Mouse (Mus musculus) WW6 (cell line): ENCODE data around the gene Dscam.

Experiments
- DNase-seq: peaks from one replicate; pipeline ENCODE4 v3.0.0-alpha.2; 2013; ENCODE audit warnings: low read depth, low spot score

Dscam gene

GRCm38 (mm10) chr16:96724123-96724522, 446.4 kb downstream of the Dscam start:
- DNase-seq: no peak

DNA sequence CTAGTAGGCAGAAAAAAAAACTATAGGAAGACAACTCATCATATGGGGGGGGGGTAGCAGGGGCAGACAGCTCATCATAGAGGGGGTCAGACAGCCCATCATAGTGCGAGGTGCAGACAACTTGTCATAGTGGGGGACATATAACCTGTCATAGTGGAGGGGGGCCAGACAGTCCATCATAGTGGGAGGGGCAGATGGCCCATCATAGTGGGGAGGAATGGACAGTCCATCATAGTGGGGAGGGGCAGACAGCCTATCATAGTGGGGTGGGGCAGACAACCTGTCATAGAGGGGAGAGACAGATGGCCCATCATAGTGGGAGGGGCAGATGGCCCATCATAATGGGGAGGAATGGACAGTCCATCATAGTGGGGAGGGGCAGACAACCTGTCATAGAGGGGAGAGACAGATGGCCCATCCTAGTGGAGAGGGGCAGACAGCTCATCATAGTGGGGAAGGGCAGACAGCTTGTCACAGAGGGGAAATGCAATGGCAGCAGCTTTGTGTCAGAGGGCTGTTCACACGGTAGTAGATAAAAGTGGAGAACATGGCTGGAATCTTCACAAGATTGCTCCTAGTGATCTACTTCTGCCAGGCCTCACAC, 447.4 kb downstream of the Dscam start:
- DNase-seq: no peak

DNA sequence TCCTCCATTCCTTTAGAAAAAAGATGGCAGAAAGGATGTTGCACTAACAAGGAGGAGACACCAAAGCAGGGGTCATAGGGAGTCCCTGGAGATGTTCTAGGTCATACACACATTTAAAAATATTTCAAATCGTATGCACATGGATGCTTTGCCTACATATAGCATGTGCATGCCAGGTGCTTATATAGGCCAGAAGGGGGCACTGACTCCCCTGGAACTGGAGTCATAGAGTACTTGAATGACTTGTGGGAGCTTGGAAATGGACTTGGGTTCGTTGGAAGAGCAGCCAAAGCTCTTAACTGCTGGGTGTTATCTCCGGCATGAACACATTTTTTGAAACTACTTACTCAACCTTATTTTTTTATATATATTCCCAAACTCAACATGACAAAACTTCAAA, 448.4 kb downstream of the Dscam start:
- DNase-seq: no peak

GRCm38 (mm10) chr16:96721241-96721640, 449.3 kb downstream of the Dscam start:
- DNase-seq: no peak

GRCm38 (mm10) chr16:96720666-96721065, 449.9 kb downstream of the Dscam start:
- no peak for DNase-seq

GRCm38 (mm10) chr16:96718221-96718620, 452.3 kb downstream of the Dscam start:
- peak; percentile 5 for DNase-seq

DNA sequence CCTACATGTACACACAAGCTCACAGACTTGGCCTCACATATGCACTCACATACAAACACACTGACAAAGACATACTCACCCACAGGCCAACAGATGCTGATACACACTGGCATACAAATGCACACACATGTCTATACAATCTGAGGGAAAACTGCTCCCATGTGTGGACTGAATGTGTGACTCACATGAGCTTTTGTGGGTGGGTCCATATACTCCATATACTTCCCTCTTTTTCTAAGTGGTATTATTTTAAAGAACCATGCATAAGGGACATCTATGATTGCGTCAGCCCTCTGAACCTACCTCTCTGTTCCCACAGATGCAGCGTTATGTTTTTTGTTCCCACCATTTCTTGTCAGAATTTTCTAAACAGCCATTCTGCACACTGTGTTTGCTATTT, 453.9 kb downstream of the Dscam start:
- DNase-seq: no peak

DNA sequence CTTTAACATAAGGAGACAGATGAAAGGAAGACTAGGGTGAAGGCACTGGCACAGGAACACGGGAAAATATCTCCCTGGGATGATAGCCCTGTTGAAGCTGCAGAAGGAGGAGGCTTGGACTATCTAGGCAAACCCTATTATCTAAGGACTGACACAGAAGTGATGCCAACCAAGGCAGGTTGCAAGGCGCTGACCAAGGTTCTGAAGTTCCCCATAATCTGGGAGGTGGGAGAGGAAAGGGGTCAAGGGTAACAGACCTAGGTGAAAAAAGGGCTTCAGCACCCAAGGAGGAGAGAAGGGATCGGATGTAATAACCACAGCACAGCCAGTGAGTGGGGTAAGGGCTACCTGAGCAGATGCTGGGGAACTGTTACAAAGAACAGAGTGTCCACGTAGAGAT, 458.6 kb downstream of the Dscam start:
- no peak for DNase-seq

DNA sequence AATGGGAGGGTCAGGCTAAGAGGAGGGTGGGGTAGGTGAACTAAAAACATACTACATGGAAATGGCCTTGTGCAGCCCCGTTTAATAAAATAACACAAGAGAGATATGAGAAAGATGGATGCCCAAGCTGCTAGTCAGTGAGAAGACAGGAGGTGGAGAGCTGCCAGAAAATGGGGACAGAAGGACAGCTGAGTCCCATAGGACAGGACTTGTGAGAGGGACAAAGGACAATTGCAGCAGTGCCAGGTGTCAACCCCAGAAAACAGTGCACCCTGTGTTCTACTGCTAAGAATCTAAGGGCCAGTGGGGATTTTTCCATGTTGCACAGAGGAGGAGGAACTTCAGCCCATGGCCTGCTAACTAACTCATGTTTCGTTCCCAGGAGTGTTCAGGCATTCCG, 470.0 kb downstream of the Dscam start:
- DNase-seq: no peak

DNA sequence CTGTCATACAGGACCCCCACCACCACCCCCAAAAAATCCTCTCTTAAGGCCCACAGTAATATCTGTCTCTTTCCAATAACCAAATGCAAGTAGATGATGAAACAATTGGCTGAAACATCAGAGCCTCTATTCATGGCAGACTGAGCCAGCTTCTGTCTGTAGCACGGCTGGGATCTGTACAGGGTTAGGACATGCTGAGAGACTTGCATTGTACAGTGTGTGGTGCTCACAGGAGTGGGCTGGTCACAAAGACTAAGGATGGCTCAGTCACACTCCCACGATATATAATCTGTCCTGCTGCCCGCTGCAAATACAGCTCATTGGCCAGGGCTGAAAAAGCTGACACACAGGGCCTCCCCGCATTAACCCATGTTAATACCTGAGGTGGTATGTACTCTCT, 474.7 kb downstream of the Dscam start:
- no peak for DNase-seq

- DNase-seq: no peak
Measured at GRCm38 (mm10) chr16:96691576-96691975, 479.0 kb downstream of the Dscam start.

- no peak for DNase-seq
Measured at GRCm38 (mm10) chr16:96690052-96690451, 480.5 kb downstream of the Dscam start.

- no peak for DNase-seq
Measured at GRCm38 (mm10) chr16:96689419-96689818, 481.1 kb downstream of the Dscam start.

GRCm38 (mm10) chr16:96685065-96685464, 485.5 kb downstream of the Dscam start:
- DNase-seq: no peak

DNA sequence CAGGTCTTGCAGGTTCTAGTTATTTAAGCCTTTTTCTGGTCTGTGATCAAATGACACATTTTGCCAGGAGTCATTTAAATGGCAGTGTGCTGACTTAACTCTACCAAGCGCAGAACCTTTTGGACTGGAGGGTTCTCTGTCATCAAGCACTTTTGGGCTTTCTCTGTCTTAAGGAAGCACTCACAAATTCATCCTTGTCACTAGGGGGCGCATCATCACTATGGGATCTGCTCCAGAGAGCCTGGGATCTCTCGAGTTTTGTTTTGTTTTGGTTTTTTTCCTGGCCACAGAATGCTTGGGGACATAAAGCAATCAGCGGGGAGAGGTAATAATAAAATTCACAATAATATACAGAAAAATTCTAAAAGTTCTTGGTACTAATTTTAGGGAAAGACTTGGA, 486.0 kb downstream of the Dscam start:
- no peak for DNase-seq

GRCm38 (mm10) chr16:96682289-96682972, 488.1 kb downstream of the Dscam start:
- DNase-seq: no peak

GRCm38 (mm10) chr16:96679981-96680380, 490.6 kb downstream of the Dscam start:
- no peak for DNase-seq

DNA sequence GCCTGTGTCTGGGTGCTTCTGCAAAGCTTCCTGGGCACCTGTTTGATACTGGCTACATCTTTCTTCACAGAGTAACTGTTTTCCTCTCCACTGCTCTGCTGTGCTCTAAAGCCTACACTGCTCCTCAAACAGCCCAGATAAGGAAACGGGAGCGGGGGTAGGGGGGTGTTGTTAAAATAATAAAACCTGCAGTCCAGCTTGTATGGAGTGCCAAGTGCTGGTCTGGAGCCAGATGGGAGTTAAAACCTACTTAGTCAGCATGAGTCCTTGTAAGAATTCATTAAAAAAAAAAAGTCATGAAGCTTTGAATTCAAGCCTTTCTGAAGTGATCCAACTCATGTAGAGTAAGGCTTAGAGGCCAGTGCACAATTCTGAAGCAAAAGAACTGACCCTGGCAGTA, 493.1 kb downstream of the Dscam start:
- no peak for DNase-seq

DNA sequence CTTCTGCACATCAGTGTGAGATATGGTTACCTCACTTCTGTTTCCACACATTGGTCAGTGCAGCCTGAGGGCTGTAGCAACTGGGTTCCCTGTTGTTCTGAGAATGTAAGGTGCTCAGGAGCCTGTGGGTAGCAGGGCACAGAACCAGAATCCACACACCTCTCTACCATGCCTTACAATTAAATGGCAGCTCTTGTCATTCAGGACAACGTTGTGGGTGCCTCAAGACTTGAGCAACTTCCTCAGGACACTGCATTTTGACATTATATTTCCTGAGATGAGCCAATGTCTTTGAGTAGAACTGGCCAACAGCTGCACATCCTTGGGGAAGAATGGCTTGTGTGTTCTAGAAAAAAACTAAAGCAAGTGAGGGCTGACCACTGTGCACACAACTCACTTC, 493.9 kb downstream of the Dscam start:
- DNase-seq: no peak

DNA sequence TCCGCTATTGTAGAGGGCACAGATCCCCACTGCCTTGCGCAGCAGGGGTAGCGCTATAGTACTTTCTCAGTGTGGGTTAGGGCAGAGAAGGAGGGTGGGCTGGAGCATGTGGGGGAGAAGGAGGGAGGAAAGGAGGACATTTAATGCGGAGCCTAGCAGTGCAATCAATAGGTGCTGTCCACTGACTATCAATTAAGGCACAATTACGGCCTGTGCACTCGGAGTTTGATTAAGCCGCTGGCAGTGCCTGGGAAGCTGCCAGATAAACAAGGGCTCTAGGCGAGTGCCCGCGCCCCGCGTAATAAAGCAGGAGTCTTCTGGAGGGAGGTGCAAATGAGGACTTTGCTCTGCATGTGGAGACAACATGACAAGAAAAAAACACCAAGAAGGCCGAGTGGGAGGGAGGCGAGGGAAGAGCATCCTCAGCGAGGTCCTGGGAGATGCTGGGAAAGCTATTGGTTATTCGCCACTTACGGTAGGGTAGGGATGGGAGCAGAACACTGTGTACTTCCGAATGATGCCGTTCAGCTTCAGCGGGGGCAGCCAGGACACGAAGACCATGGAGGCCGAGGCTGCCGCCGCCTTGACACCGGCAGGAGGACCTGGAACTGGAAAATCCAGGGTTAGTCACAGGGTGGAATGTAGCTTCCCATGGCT, 497.2 kb downstream of the Dscam start:
- no peak for DNase-seq

GRCm38 (mm10) chr16:96671603-96672374, 498.8 kb downstream of the Dscam start:
- DNase-seq: no peak

GRCm38 (mm10) chr16:96669706-96670105, 500.8 kb downstream of the Dscam start:
- no peak for DNase-seq
